Mouse (Mus musculus) skeletal muscle tissue, adult 2 months (tissue): ENCODE data around the gene Epb41l3.

Source experiments
- DNase-seq: peaks from one replicate; pipeline ENCODE4 v3.0.0-alpha.2; 2012; ENCODE audit warnings: low read depth, low spot score

The Epb41l3 gene

GRCm38 (mm10) chr17:69237172-69237571 lies 161.7 kb downstream of the Epb41l3 start:
- no peak for DNase-seq

GRCm38 (mm10) chr17:69238810-69239373 lies 163.4 kb downstream of the Epb41l3 start:
- DNase-seq = no peak

GRCm38 (mm10) chr17:69239423-69239822 lies 163.9 kb downstream of the Epb41l3 start:
- no peak for DNase-seq

GRCm38 (mm10) chr17:69255834-69256233 lies 180.4 kb downstream of the Epb41l3 start:
- no peak for DNase-seq

- peak; percentile 6 for DNase-seq
Measured at GRCm38 (mm10) chr17:69256441-69256840, 181.0 kb downstream of the Epb41l3 start.

GRCm38 (mm10) chr17:69263810-69264565 lies 188.5 kb downstream of the Epb41l3 start:
- no peak for DNase-seq

- no peak for DNase-seq
Measured at GRCm38 (mm10) chr17:69265171-69265570, 189.7 kb downstream of the Epb41l3 start.

- DNase-seq = no peak
Measured at GRCm38 (mm10) chr17:69265759-69266463, 190.4 kb downstream of the Epb41l3 start.

GRCm38 (mm10) chr17:69266936-69267335 lies 191.5 kb downstream of the Epb41l3 start:
- no peak for DNase-seq

GRCm38 (mm10) chr17:69267526-69267925 lies 192.0 kb downstream of the Epb41l3 start:
- no peak for DNase-seq

GRCm38 (mm10) chr17:69277362-69277761 lies 201.9 kb downstream of the Epb41l3 start:
- DNase-seq = no peak

- DNase-seq = no peak
Measured at GRCm38 (mm10) chr17:69284511-69284910, 209.0 kb downstream of the Epb41l3 start.

- DNase-seq = no peak
Measured at GRCm38 (mm10) chr17:69288130-69288529, 212.6 kb downstream of the Epb41l3 start.

- no peak for DNase-seq
Measured at GRCm38 (mm10) chr17:69290272-69290671, 214.8 kb downstream of the Epb41l3 start.

- DNase-seq = no peak
Measured at GRCm38 (mm10) chr17:69301552-69301951, 226.1 kb downstream of the Epb41l3 start.

GRCm38 (mm10) chr17:69303579-69304274 lies 228.2 kb downstream of the Epb41l3 start:
- no peak for DNase-seq

- no peak for DNase-seq
Measured at GRCm38 (mm10) chr17:69307636-69308035, 232.2 kb downstream of the Epb41l3 start.

- no peak for DNase-seq
Measured at GRCm38 (mm10) chr17:69309872-69310271, 234.4 kb downstream of the Epb41l3 start.

GRCm38 (mm10) chr17:69320496-69320895 lies 245.0 kb downstream of the Epb41l3 start:
- no peak for DNase-seq

- DNase-seq = no peak
Measured at GRCm38 (mm10) chr17:69322721-69323120, 247.2 kb downstream of the Epb41l3 start.
